Mouse (Mus musculus): ENCODE data around the gene Fntb.

GRCm38 (mm10) chr12:76803028-76803427 lies 37.6 kb downstream of the Fntb start:
- TF ChIP-seq EP300 (IDR thresholded peaks at IDR 0.05; ENCODE audit: low read depth in 1 of 2, low read length in 2 of 2) (no peak), E2F4 (IDR thresholded peaks at IDR 0.05; ENCODE audit: borderline replicate concordance, low read depth, low read length) (no peak), POLR2A (IDR thresholded peaks at IDR 0.05; ENCODE audit: control insufficient read depth in 1 of 2, insufficient read depth in 1 of 2, low read depth in 1 of 2, low read length in 2 of 2, poor library complexity in 1 of 2) (no peak), CTCF (IDR thresholded peaks at IDR 0.05 in 2 of 3, conservative IDR thresholded peaks at IDR 0.05 in 1 of 3; ENCODE audit: control insufficient read depth in 1 of 3, insufficient read depth in 1 of 3, low read depth in 2 of 3, low read length in 3 of 3, poor library complexity in 1 of 3, severe bottlenecking in 1 of 3) (no peak), MAX (IDR thresholded peaks at IDR 0.05; ENCODE audit: low read length) (no peak), ZMIZ1 (IDR thresholded peaks at IDR 0.05; ENCODE audit: low read depth, low read length) (no peak), CHD2 (IDR thresholded peaks at IDR 0.05; ENCODE audit: low read length) (no peak), USF1 (IDR thresholded peaks at IDR 0.05; ENCODE audit: low read depth, low read length) (no peak), MAFK (IDR thresholded peaks at IDR 0.05; ENCODE audit: borderline replicate concordance, low read depth, low read length) (no peak)
